Mouse (Mus musculus) mouse trophoblast stem cell (cell line): ENCODE measurements at regions not wholly inside any gene's neighbourhood (a gene's known extent, or its start where the extent isn't known, plus 50 kb on each side); places are given as distances from the start of the nearest gene placed in this dataset.
"Not testable (repeated sequence)": the region's sequence is repeated elsewhere in the genome, so short reads cannot be mapped to it uniquely, and the experiment has no call there.

ENCODE experiments used
- in situ Hi-C, 2 experiments: fragments of 300-500 bp; cut with MseI, MboI; formaldehyde crosslinking; loops; 2 replicates in 1 of 2; 3 replicates in 1 of 2; pipeline ENCODE4 v1.15.1; 2025

DNA sequence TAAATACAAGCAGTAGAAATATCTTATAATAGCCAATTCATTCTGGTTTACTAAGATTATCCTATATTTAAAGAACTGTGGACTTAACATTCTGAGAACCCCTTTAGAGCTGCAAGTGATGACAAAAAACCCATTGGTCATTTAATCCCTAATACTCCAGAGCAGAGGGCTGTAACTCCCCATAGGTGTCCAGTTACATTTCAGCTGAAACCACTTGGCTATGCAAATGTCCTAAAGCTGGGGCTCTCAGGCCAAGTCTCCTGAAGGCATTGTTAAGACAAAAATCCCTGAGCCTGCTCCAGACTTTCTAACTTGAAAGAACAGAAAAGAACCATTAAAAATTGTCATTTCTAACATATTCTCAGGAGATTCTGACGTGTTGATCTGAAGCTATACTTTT is 209.1 kb upstream of the Gap43 start:
- in situ Hi-C loops = no loop called here

DNA sequence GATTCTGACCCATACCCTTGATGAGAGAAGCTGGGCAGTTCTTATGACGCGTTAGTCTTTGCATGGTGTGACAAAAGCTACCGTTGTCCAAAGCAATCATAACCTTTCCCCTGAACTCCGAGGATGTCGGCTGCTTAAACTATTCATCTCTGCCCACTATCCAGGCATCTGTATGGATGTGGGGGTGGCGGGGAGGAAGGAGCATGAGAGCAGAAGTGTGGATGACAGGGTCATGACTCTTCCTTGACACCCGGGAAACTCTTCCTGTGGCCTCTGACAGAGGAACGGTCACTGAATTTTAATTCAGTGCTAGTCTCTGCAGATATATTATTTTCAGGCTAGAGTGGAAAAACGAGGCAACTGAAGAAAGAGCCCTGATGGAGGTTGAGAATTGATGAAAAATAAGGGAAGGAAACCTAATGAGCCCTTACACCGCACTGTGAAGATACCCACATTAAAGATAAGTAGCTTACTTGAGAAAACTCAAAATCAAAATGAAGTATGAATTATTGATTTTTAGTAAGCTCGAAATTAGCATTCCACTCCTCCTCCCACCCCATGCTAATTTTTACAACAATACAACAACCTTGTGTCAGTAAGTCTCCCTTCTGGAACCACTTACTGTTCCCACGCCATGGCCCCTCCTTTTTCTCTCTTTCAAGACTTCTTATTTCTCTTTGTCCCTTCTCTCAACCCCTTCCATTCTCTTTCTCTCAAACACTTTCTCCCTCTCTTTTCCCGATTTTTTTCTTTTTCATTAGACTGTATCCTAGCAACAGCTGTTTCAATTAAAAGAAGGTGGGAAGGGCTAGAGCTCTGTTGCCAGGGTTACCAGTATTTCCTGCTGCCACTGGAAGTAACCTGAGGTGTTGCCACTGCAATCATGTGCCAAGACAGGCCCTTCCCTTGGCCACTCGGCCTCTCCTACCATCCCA is 206.0 kb upstream of the Gap43 start:
- in situ Hi-C loops = no loop called here

DNA sequence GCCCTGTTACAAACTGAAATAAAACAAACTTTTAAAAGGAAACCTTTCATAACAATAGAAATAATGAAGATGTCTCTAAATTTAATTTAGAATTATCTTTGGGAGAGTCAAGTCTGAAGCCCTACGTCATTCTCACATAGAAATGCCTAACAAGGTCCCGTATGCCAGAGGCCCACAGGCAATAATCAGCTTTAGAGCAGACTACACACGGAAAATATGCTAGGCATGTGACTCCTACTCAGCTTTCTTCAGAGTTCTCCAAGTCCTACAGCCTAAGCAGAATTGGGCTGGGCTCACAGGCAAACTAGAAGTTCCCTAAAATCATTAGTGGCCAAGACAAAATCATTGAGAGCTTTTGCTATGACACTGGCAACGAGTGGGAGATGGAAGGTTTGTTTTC is 176.9 kb upstream of the Gap43 start:
- in situ Hi-C loops = no loop called here

DNA sequence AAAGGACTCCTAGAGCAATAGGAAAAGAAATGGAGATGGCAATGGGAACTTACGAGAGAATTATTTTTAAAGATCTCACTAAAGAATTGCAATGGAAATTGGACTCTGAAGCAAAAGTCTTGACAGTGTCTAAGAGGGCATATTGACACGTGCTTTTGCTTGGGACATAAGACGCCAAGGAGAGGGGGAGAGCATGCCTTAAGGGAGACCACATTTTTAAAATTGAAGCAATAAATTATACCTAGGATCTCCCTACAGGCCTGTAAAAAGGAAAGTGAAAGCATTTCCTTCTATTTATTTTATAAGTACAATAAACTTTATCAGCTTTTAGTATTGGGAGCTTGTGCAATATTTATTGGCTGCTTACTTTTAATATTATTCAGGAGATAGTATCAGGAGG is 175.5 kb upstream of the Gap43 start:
- in situ Hi-C loops = no loop called here

DNA sequence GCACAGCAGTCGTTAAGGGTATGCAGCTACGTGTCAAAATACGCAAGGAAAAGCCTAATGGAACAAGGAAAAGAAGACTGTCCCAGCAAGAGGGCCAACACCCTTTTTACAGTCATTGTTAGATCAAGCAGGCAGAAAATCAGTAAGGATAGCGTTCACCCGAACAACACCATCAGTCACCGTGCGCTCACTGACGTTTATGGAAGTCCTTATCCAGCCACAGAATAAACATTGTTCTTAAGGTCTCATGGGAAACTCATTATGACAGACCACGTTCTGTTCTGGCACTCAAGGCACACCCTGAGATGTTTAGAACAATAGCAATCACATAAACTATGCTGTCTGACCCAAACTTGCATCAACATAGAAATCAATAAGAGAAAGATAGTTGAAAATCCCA is 164.7 kb upstream of the Gap43 start:
- in situ Hi-C loops = no loop called here

DNA sequence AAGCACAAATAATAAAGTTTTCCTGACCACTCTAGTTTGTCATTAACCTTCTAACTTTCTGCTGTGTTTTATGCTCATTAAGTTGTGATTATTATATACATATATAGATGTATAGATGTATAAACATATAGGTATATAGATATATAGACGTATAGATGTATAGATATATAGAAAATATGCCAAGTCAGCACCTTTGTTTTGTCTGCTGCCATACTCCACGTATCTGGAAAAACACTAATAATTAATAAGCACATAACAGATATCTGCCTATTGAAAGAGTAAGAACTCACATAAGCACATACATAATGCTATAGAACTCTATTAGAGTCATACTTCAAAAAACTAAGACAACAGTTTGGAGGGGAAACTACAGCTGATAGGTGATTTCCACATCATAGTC is 161.3 kb upstream of the Gap43 start:
- in situ Hi-C loops = no loop called here

DNA sequence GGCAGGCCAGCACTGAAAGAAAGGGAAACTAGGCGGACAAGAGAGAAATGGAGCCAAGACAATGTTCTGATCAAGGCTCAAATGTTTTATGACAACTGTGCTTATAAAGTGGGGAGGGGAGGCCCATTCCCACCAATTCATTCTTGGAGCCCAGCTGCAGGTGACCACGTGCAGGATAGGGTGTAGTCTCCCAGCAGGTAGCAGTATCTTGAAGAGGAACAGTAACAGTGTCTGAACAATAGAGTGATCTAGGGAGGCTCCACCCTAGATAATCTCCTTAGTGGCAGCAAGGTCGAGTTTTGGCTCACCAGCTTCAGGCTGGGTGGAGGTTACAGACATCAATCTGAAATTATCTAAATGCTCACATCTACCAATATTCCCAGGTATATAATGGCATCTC is 160.7 kb upstream of the Gap43 start:
- in situ Hi-C loops = not testable (repeated sequence)

DNA sequence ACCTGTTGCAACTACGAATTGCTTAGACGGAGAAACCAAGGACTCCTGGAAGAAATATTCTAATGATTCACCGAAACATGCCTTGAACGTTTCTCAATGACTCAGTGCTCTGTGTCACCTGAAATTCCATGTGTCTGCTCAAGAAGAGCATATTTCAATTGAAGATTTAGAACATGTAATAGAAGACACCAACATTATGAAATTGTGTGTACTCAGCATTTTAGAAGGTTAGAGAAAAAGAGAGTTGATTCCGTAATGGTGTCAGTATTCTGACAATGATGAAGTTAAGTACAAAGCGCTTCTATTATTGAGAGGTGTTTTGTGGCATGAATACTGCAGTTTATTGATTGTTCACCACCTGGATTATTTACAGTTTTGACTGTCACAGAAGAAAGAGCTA is 159.1 kb upstream of the Gap43 start:
- in situ Hi-C loops = no loop called here

DNA sequence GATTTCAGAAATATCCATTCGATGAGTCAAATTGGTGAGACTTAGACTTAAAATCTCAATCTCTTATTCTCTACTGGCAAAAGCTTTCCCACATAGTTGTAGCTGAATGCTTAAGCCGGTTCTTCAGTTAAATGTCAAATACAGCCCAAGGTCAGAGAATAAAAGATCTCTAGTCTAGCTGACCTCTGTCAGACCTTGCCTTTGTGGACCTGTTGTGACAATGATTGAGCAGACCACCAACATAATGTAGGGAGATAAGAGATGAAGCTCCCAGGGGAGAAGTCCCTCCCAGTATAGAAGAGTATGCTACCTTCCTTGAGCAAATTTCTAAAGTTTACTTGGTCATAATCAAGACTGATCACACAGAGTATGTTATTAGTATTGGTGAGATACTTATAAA is 157.9 kb upstream of the Gap43 start:
- in situ Hi-C loops = no loop called here

DNA sequence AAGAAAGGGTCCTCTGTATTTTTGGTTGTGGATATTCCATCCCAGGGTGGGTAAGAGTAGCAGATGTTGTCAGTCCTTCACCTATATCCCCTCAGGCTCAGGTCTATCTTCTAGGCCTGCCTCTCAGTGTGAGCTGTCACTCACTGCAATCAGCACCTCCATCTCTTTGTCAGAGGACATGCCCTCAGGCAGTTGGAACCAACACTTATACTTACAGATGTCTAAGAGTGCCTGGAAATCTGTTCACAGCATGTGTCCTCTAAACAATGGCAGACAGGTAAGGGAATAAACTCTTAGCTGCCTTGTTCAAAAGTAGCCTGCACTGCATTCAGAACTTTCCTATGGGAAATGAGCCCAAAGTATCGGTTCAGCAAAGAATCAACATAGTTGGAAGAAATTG is 153.1 kb upstream of the Gap43 start:
- in situ Hi-C loops = no loop called here

DNA sequence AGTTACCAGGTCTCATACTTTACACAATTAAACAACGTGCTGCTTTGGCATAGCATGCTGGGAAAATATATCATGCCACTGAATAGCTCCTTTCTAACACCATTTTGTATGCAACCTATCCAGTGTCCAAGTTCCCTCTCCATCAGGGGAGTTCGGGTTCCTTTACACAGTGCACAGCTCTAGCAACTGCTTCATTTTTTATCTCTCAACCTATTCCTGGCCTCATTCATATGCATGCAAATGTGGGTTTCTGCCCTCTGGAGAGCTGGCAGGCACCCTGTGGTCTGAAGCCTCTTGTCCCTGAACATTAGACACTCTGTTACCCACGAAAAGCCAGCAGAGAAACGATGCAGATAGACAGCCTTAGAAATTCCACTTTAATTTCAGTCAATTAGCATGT is 148.3 kb upstream of the Gap43 start:
- in situ Hi-C loops = no loop called here

DNA sequence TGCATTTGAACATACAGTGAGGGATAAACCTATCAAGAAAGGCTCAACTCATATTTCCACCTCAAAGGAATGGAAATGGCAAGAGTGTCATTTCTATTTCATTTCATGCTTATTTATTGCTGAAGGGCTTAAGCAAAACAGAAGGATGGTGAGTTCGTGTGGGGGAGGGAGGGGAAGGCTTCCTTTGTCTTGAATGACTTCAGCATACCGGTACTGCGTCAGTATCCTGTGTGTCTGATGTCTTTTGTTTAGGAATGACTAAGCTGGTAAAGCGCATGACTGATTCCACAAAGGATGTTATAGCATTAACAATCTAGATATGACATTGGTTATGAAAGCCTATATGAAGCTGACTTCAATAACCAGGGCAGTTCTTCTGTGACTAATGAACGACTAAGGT is 139.5 kb upstream of the Gap43 start:
- in situ Hi-C loops = no loop called here

DNA sequence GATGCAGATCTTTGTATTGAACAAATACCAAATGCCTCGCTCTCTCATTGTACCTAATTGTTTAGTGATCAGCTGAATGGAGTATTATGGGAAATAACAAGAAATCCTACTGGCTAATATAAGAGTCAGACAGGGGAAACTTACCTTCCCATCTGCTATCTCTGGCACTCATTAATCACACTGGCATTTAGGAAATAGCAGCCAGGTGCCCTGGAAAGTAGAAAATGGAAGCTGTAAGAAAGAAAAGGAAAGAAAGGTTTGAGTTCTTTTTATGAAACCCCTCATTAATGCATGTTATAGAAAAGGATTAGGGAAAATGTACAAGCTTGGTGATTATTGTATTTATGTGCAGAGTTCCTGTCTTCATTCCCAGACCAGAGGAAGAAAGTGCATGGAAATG is 126.5 kb upstream of the Gap43 start:
- in situ Hi-C loops = no loop called here

DNA sequence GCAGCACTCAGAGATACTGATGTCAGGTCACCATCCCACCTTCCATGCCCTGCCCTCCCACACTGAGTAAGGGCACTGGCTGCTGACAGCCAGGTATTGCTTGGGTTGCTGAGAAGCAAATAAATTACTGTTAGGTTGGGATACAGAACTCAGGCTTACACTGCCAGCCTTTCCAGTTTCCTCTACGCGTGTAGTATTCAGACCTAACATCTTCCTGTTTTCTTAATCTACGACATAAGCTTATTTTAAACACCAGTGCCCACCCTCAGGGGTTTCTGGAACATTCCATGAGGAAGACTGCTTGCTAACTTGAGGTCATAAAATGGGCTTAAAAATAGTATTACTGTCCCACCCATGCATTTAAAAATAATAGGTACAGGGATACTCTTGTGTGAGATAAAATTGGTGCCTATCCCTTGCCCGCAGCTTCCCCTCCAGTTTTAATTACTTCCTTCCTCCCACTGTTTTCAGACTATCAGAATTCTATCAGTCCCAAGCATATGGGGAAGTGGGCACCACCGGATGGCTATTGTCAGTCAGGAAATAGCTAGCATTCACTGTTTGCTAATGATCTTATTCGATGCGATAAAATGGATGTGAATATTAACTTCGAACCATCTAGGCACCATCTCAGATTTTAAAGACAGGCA is 116.0 kb upstream of the Gap43 start:
- in situ Hi-C loops = no loop called here

DNA sequence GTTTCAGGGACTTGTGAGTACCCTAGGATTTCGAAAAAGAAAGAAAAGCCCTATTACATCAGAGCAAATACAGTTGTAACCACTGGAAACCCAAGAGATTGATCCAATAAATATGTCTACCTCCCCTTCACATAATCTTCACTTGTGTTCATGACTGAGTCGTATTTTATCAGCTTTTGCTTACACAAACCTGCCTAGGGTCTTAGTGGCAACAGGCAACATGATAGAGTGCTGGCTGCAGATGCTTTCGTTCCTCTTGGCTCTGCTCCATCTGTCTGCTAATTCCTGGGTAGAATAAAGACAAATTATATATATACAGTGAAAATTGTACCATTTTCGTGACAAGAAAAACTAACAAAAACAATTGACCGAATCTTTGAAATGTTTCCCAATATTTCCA is 112.9 kb upstream of the Gap43 start:
- in situ Hi-C loops = no loop called here

DNA sequence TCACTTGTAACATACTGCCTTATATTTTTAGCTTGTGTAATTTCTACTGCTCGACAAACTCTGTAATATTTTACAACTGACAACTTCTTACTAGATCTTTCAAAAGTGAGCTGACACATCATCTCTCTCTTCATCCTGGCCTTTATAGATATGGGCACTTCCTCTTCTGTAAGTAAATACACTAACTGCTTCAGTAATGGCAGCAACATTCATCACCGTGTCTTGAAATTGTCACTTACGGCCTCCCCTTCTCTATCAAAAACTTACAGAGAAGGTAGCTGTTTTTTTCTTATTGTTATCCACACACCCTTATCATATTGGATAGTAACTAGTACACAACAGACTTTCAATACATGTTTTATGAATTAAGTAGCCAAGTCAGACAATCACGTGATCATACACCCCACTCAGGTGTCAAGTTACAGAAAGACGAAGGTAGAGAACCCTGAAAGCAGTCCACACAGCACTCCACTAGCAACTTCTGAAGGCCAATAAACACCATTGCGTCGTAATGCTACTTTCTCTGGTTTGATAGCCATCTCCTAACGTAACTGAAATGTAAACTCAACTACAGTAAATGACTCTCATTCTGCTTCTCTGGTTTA is 109.5 kb upstream of the Gap43 start:
- in situ Hi-C loops = no loop called here

DNA sequence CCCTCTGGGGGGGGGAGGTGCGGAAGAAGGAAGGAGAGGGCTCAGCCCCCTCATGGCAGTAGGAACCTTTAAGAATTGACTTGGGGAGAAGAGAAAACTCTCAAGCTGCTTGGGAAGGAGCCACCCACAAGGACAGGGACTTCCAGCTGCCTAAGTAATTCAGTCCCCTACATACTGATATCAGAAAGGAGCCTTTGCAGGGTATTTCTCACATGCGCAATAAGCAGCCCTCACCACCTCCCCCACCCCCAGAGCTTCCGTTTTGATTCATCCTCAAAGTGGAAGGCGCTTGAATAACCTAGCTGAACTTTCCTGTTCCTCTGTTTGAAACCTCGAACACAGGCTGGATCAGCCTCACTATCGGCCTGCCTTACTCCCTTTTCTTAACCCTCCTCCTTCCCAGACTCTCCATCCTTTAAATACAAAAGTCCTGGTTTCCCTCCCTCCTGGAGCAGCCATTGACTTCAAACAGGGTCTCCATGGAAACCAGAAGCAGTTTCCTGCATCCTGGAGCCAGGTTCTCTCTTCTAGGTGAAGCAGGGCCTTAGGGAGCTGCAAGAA is 104.5 kb upstream of the Gap43 start:
- in situ Hi-C loops = no loop called here

DNA sequence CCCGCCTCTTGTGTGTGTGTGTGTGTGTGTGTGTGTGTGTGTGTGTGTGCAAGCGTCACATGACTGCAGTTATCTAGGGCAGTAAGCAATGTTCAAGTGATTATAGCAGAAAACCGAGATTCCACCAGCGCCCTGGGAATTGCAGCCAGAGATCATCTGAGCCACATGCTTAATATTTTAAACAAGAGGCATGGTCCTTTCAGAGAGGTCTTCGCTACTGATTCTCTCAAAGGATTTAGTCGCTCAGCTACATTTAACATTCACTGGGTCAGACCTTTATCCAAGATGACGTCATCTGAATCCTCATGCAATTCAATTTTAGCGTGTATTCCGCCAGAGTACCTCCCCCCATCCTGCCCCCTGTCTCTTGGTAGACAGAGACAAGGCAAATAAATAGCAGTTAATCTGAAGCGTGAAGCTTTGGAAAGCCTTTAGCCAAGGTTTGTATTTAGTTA is 104.0 kb upstream of the Gap43 start:
- in situ Hi-C loops = no loop called here

DNA sequence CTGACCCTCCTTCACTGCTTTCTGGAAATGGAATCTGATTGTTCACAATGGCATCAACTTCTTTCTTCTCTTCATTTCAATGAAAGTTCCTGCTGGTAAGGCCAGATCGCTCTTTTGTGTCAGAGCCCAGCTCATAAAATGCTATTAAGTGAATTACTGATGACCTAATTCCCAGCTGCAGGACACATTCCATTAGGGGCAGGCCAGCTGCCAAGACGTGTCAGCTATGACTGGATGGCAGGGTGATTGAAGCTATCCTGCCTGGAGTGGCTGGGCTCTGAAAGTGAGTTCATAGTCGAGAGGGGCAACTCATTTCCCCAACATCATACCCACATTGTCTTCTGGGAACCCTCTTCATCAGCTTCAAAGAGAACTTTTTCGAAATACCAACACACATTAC is 100.4 kb upstream of the Gap43 start:
- in situ Hi-C loops = no loop called here

DNA sequence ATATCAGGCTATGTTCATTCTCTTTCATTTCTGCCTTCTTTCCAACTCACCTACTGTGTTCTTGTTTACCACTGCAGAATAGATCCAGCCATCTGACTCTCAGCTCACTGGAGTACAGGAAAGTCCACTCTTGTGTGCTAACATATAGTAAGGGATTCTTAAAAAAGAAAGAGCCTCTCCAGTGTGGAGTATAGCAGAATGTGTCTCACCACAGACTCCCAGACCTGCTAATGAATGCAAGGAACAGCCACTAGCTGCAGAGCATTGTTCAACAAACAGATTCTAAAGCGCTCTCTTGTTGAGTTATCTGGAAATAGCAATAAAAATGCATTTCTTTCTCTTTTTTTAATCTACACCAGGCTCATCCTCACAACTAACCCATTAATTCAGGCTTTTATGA is 91.1 kb upstream of the Gap43 start:
- in situ Hi-C loops = no loop called here

DNA sequence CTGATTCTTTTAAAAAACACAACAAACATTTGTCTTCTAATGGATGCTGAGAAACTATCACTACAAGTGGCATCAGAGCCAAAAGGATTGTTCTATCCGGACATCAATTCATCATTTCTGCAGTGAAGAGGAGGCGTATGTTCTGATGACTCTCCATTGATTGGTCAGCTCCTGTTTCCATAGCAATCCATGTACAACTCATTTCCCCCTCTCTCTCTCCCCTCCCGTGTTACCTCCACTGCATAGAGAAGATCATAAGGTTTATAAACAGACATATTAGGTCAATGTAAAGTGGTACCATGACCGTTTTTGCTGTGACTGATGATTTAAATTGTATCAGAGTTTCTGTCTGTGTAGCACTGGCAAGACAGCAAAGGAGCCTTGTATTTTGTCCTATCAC is 76.2 kb upstream of the Gap43 start:
- in situ Hi-C loops = no loop called here

DNA sequence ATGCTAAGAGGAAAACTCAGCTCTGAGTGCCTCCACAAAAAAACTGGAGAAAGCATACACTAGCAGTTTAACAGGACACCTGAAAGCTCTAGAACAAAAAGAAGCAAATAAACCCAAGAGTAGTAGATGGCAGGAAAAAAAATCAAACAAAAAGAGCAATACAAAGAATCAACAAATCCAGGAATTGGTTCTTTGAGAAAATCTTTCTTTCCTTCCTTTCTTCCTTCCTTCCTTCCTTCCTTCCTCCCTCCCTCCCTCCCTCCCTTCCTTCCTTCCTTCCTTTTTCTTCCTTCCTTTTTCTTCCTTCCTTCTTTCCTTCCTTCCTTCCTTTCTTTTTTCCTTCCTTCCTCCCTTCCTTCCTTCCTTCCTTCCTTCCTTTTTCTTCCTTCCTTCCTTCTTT is 71.6 kb upstream of the Gap43 start:
- in situ Hi-C loops = not testable (repeated sequence)

DNA sequence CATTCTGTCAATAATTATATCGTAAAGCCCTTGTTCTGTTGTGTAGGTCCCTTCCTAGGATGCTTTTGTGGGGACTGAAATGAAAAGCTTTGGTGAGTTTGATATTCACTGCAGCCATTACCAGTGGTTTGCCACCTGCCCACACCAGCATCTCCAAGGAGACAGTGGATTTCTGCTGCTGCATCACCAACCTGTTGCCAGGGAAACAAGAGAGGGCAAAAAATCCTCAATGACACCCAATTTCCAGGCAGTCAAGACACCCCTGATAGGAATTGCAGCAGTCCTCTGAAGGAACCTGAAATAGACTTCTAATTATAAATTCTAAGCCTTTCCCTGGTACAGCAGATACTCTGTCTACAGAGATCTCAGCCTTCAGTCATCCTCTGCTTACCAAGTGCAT is 56.1 kb upstream of the Gap43 start:
- in situ Hi-C loops = no loop called here
